Mouse (Mus musculus): Measurements from ENCODE around the gene Xkr8.
"Not testable (repeated sequence)": the region's sequence is repeated elsewhere in the genome, so short reads cannot be mapped to it uniquely, and the experiment has no call there.

The Xkr8 gene

DNA sequence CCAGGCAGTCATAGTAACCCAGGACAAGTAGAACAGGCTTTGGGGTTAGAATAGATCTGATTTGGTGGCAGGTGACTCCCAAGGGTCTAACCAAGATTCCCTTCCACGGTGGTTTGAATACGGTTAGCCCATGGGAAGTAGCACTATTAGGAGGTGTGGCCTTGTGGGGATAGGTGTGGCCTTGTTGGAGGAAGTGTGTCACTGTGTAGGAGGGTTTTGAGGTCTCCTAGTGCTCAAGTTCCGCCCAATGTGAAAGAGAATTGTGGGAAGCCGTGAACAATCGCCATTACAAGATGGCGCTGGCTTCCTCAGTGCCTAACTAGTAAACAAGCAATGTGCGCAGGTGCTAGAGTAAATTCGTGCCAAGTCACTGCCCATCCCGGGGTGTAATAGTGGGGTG lies 4.8 kb upstream of the Xkr8 start:
- not testable (repeated sequence) for DNase-seq (ENCODE audit: low read depth in 1 of 2, low spot score in 2 of 2)

- DNase-seq (ENCODE audit: low read depth in 1 of 2, low spot score in 2 of 2) = no peak
These were observed 3.5 kb upstream of the Xkr8 start for GRCm38 (mm10) chr4:132735894-132736293.

- no peak for DNase-seq (ENCODE audit: low read depth in 1 of 2, low spot score in 2 of 2)
These were observed 3.0 kb upstream of the Xkr8 start for GRCm38 (mm10) chr4:132735389-132735788.

DNA sequence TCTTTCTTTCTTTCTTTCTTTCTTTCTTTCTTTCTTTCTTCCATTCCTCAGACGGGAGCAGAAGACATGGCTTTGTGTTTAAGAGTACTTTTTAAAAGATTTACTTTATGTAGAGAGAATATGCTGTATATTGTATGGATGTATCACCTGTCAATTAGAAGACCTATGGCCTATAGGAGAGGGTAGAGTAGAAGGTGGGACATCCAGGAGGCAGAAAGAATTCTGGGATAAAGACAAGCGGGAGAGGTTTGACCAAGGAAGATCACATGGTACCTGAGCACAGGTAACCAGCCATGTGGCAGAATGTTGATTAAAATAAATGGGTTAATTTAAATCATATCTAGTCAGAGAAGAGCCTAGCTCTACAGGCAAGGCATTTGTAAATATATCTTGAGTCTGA lies 2.4 kb upstream of the Xkr8 start:
- no peak for DNase-seq (ENCODE audit: low read depth in 1 of 2, low spot score in 2 of 2)

- no peak for DNase-seq (ENCODE audit: low read depth in 1 of 2, low spot score in 2 of 2)
These were observed 875 bp upstream of the Xkr8 start for GRCm38 (mm10) chr4:132733071-132733770.

DNA sequence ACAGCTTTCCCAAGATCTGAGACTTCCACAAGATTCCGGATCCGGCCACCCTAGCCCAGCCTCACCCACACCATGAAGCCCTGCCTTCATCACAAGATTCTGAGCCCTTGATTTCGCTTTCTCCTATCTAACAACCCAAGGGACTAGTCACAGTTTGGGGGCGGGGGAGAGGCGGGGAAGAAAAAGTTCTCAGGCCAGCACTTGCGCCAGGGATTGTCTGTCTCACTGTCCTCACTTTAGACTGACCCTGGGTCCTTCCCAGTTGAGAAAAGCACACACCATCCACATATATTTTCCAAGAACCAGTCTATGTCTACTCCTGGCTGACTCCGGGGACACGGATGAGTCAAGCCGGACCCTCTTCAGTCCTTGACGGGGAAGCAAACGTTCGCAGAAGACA lies 730 bp downstream of the Xkr8 start:
- no peak for DNase-seq (ENCODE audit: low read depth in 1 of 2, low spot score in 2 of 2)

- DNase-seq (ENCODE audit: low read depth in 1 of 2, low spot score in 2 of 2) = no peak
These were observed 4.1 kb downstream of the Xkr8 start for GRCm38 (mm10) chr4:132728233-132728632.

- DNase-seq (ENCODE audit: low read depth in 1 of 2, low spot score in 2 of 2) = no peak
These were observed 14.1 kb downstream of the Xkr8 start for GRCm38 (mm10) chr4:132718251-132718650.

GRCm38 (mm10) chr4:132713181-132713580 lies 19.2 kb downstream of the Xkr8 start:
- DNase-seq (ENCODE audit: low read depth in 1 of 2, low spot score in 2 of 2) = no peak

DNA sequence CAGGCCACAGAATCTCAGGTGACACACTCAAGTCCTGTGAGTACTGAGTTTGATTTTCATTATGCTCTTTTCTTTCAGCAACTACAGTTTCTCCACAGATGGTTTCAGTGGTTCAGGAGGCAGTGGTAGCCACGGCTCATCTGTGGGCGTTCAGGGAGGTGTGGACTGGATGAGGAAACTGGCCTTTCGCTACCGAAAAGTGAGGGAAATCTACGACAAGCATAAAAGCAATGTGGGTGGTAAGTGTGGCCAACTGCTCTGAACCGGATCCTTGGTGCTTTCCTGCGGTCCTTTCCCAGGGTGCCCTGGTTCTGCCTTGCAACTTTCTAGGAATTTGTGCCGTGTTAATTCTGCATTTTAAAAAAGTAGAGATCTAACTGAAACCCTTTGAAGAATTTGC lies 25.5 kb downstream of the Xkr8 start:
- no peak for DNase-seq (ENCODE audit: low read depth in 1 of 2, low spot score in 2 of 2)

DNA sequence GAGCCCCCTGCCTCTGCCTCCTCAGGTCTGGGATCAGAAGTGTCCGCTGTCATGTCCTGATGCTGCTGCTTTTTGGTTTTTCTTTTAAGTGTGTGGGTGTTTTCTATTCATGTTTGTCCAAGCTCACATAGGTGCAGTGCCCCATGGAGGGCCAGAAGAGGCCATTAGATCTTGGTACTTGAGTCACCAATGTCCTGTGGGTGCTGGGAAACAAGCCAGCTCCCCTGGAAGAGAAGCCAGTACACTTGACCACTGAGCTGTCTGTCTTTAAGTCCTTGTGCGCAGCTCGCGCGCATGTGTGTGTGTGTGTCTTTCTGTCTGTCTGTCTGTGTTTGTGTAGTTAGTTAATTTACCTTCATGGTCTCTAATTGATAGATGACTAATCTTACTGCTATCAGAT lies 30.3 kb downstream of the Xkr8 start:
- DNase-seq (ENCODE audit: low read depth in 1 of 2, low spot score in 2 of 2) = no peak

- DNase-seq (ENCODE audit: low read depth in 1 of 2, low spot score in 2 of 2) = no peak
These were observed 39.0 kb downstream of the Xkr8 start for GRCm38 (mm10) chr4:132693366-132693765.

DNA sequence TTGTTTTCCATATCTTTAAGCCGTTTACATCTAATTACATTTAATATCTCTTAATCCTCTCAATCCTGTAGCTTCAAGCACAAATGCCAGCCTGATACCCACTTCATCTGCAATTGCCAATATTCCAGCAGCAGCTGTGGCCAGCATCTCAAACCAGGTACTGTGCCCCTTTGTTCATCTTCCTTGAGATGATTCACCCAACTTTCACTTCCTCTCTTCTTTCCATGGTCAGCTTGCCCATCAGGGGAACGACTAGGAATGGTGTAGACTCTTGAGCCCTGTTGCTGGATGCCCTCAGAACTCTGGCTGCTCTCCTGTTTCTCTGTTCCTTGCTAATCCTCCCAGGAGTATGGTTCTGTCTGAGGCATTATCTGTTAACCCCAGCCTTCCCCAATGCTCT lies 42.7 kb downstream of the Xkr8 start:
- no peak for DNase-seq (ENCODE audit: low read depth in 1 of 2, low spot score in 2 of 2)

DNA sequence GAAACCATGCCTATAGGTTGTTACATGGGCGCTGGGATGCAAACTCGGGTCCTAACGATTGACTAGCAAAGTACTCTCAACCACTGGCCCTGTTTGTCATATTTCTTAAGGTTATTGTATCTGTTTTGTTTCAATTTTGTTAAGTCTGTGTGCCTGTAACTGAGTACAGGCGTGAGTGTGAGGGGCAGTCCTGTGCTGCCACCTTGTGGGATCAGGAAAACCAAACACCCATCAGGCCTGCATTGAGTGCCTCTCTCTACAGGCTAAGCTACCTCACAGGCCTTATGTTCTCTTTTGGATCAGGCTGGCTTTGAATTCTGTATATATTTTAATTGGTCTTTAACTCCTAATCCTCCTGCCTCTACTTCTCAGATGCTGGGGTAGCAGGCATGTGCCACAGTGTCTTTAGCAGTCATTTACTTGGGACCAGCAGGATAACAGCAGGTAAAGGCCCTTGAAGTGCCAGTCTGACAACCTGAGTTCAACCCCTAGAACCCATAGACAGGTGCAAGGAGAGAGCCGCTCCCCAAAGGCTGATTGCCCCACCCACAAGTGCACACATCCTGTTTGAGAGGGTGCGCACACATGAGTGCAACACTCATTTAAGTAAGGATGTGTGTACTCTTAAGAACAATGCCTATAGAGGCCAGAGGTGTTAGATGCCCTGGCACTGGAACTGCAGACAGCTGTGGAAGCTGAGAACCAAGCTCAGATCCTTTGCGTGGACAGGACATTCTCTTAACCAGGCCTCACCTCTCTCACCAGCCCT lies 55.4 kb downstream of the Xkr8 start:
- no peak for DNase-seq (ENCODE audit: low read depth in 1 of 2, low spot score in 2 of 2)
